Mouse (Mus musculus): ENCODE data around the gene BC030867.

BC030867 gene

GRCm38 (mm10) chr11:102248630-102249230 lies at the start of gene BC030867:
BC030867 (plus strand) TSS chr11:102248882.
- peak; percentile 100 for DNase-seq (ENCODE audit: low spot score)

- no peak for DNase-seq (ENCODE audit: low spot score)
Observed at GRCm38 (mm10) chr11:102199856-102200255, 48.8 kb upstream of the BC030867 start.

GRCm38 (mm10) chr11:102201408-102201821 lies 47.3 kb upstream of the BC030867 start:
- no peak for DNase-seq (ENCODE audit: low spot score)

- no peak for DNase-seq (ENCODE audit: low spot score)
Observed at GRCm38 (mm10) chr11:102206481-102206880, 42.2 kb upstream of the BC030867 start.

- DNase-seq (ENCODE audit: low spot score), result peak; percentile 54
Observed at GRCm38 (mm10) chr11:102207825-102208777, 40.6 kb upstream of the BC030867 start.

GRCm38 (mm10) chr11:102208846-102209245 lies 39.8 kb upstream of the BC030867 start:
- no peak for DNase-seq (ENCODE audit: low spot score)

GRCm38 (mm10) chr11:102209742-102210141 lies 38.9 kb upstream of the BC030867 start:
- DNase-seq (ENCODE audit: low spot score), result peak; percentile 61

- DNase-seq (ENCODE audit: low spot score), result no peak
Observed at GRCm38 (mm10) chr11:102210185-102210584, 38.5 kb upstream of the BC030867 start.

- no peak for DNase-seq (ENCODE audit: low spot score)
Observed at GRCm38 (mm10) chr11:102211011-102211410, 37.7 kb upstream of the BC030867 start.

- DNase-seq (ENCODE audit: low spot score), result no peak
Observed at GRCm38 (mm10) chr11:102211936-102212341, 36.7 kb upstream of the BC030867 start.

GRCm38 (mm10) chr11:102214430-102215156 lies 34.1 kb upstream of the BC030867 start:
- DNase-seq (ENCODE audit: low spot score), result no peak

- DNase-seq (ENCODE audit: low spot score), result no peak
Observed at GRCm38 (mm10) chr11:102215511-102215910, 33.2 kb upstream of the BC030867 start.

- no peak for DNase-seq (ENCODE audit: low spot score)
Observed at GRCm38 (mm10) chr11:102216056-102216885, 32.4 kb upstream of the BC030867 start.

GRCm38 (mm10) chr11:102216886-102217240 lies 31.8 kb upstream of the BC030867 start:
- no peak for DNase-seq (ENCODE audit: low spot score)

GRCm38 (mm10) chr11:102217396-102217795 lies 31.3 kb upstream of the BC030867 start:
- no peak for DNase-seq (ENCODE audit: low spot score)

GRCm38 (mm10) chr11:102217876-102218430 lies 30.7 kb upstream of the BC030867 start:
- no peak for DNase-seq (ENCODE audit: low spot score)

GRCm38 (mm10) chr11:102218783-102219182 lies 29.9 kb upstream of the BC030867 start:
- peak; percentile 84 for DNase-seq (ENCODE audit: low spot score)

- no peak for DNase-seq (ENCODE audit: low spot score)
Observed at GRCm38 (mm10) chr11:102219247-102219993, 29.3 kb upstream of the BC030867 start.

- DNase-seq (ENCODE audit: low spot score), result no peak
Observed at GRCm38 (mm10) chr11:102219994-102220346, 28.7 kb upstream of the BC030867 start.

- no peak for DNase-seq (ENCODE audit: low spot score)
Observed at GRCm38 (mm10) chr11:102220451-102220850, 28.2 kb upstream of the BC030867 start.

Data from retina, embryonic 14.5 days (tissue).